Mouse (Mus musculus): Measurements from ENCODE around the gene 1700016D06Rik. TPM values are rescaled to one million over a fixed set of nuclear protein-coding genes. Genes with fewer than 3 reads are reported as not detected.

The 1700016D06Rik gene
- polyA plus RNA-seq (2016; fragmentation: Nextera tagmentation; extraction: Ambion mirVana) = 0.09 TPM in 1 of 2 replicates, not detected in the other

- Histone ChIP-seq H3K27me3 (ENCODE audit: low read depth, poor library complexity, severe bottlenecking) (peaks cover 23% of the 10 kb centered on the region), H3K27ac (replicated peaks) (no peak within 1 kb of the TSS), H3K4me1 (peaks cover 4% of the 10 kb centered on the region), H3K36me3 (no peaks in the 10 kb centered on the region), H3K4me3 (peak within 1 kb of the TSS; percentile 30), H3K9me3 (replicated peaks) (no peaks in the 10 kb centered on the region)
- no peak for DNase-seq (ENCODE audit: low spot score)
- WGBS = 80% methylated on average over 6 of the region's 6 CpGs
Measured at GRCm38 (mm10) chr8:11701033-11701362, at the start of gene 1700016D06Rik. Gene 1700016D06Rik, minus strand, starts transcription at chr8:11701063.

DNA sequence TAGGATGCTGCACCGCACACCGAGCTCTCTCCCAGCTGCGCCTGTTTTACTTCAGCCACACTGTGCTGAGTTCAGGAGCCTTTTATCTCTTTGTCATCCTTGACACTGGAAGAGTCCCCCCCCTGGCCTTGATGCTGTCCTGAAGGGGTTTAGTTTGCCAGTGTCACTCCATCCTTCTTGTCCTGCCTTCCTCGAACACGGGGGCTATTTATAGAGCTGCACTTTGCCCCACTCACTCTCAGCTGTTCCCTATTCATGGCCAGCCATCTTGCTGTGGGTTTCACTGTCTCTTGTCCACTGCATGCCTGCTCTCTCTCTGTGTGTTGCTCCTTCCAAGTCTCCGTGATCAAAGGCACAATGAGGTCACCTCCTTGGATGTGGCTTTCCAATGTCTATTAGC, 48.6 kb upstream of the 1700016D06Rik start:
- no peak for DNase-seq (ENCODE audit: low spot score)
- Histone ChIP-seq H3K4me3 (no peak overlapping the region), H3K36me3 (0 out of 2 replicates have a peak, but pooled peaks cover 3% of the 10 kb centered on the region), H3K9me3 (replicated peaks) (no peaks in the 10 kb centered on the region), H3K27me3 (ENCODE audit: low read depth, poor library complexity, severe bottlenecking) (no peaks in the 10 kb centered on the region), H3K4me1 (0 out of 2 replicates have a peak, but pooled peaks cover 2% of the 10 kb centered on the region), H3K27ac (replicated peaks) (no peak overlapping the region)
- 90% methylated on average over 6 of the region's 6 CpGs for WGBS

GRCm38 (mm10) chr8:11746850-11747600, 46.2 kb upstream of the 1700016D06Rik start:
- no peak overlapping the region for H3K4me3 ChIP-seq
- H3K9me3 ChIP-seq (replicated peaks) = no peaks in the 10 kb centered on the region
- H3K27me3 ChIP-seq (ENCODE audit: low read depth, poor library complexity, severe bottlenecking) = no peaks in the 10 kb centered on the region
- no peak overlapping the region for H3K27ac ChIP-seq (replicated peaks)
- no peak for DNase-seq (ENCODE audit: low spot score)
- 0 out of 2 replicates have a peak, but pooled peaks cover 7% of the 10 kb centered on the region for H3K36me3 ChIP-seq
- H3K4me1 ChIP-seq = 0 out of 2 replicates have a peak, but pooled peaks cover 2% of the 10 kb centered on the region
- WGBS = 86% methylated on average over 11 of the region's 11 CpGs

DNA sequence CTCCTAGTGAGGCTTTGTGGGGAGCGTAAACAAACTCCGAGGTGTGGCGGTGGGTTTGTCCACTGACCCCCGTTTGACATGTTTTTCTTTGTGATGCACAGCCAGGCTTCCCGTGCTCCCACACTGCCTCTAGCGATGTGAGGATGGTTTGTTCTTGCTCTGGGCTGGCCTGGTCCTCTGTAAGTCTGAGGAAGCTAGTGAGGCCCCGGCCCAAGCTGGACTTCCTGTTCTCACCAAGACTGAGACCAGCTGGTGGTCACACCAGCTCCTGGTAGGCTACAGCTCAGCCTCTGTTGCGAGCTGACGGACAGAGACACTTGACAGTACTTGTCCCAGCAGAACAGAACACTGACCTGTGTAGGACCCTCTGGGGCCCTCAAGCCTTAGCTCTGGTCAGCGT, 42.7 kb upstream of the 1700016D06Rik start:
- 86% methylated on average over 10 of the region's 10 CpGs for WGBS
- no peak for DNase-seq (ENCODE audit: low spot score)
- Histone ChIP-seq H3K27me3 (ENCODE audit: low read depth, poor library complexity, severe bottlenecking) (no peaks in the 10 kb centered on the region), H3K9me3 (replicated peaks) (no peaks in the 10 kb centered on the region), H3K4me3 (no peak overlapping the region), H3K27ac (replicated peaks) (no peak overlapping the region), H3K36me3 (peaks cover 40% of the 10 kb centered on the region), H3K4me1 (peaks cover 3% of the 10 kb centered on the region; the same call in 1 of the 2 replicates)

DNA sequence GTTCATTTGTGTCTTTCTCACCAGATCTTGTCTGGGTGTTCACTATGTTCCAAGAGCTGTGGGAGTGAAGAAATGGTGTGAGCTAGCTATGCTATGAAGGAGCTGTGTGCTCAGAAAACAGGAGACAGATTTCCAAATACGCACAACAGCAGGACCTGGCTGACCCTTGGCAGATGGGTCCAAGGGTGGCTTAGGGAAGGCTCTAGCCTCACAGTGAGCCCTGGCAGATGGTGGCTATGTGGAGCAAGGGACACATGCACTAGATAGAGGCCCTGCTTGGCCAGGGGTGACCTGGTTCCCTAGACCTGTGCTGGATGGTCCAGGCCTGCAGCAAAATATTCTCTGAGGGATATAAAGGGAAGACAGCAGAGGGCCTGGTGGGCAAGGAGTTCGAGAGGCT, 40.0 kb upstream of the 1700016D06Rik start:
- H3K27me3 ChIP-seq (ENCODE audit: low read depth, poor library complexity, severe bottlenecking) = no peaks in the 10 kb centered on the region
- DNase-seq (ENCODE audit: low spot score) = no peak
- H3K9me3 ChIP-seq (replicated peaks) = no peaks in the 10 kb centered on the region
- H3K4me3 ChIP-seq = no peak overlapping the region
- H3K27ac ChIP-seq (replicated peaks) = no peak overlapping the region
- H3K36me3 ChIP-seq = peaks cover 64% of the 10 kb centered on the region
- WGBS = 94% methylated on average over 2 of the region's 2 CpGs
- H3K4me1 ChIP-seq = peaks cover 4% of the 10 kb centered on the region; the same call in 1 of the 2 replicates

DNA sequence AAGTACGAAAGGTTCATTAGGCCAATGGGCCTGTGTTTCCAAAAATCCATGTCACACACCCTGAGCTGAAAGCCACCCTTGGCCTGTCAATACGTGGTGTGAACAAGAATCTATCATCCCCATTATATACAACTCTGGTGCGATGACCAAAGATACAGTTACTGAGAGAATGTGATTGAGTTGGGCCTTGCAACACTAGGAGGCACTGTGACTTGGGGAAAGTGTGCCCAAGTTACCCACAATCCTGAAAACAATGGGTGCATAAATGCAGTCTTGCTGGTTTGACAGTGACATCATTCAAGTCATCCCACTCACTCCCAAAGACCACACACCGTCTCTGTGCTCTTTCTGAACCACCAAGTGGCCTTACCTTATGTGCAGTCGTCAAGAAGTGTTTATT, 38.2 kb upstream of the 1700016D06Rik start:
- DNase-seq (ENCODE audit: low spot score) = no peak
- Histone ChIP-seq H3K27me3 (ENCODE audit: low read depth, poor library complexity, severe bottlenecking) (no peaks in the 10 kb centered on the region), H3K4me1 (peaks cover 8% of the 10 kb centered on the region; the same call in 1 of the 2 replicates), H3K4me3 (no peak overlapping the region), H3K27ac (replicated peaks) (no peak overlapping the region), H3K9me3 (replicated peaks) (no peaks in the 10 kb centered on the region), H3K36me3 (peaks cover 74% of the 10 kb centered on the region)
- WGBS = 88% methylated on average over 5 of the region's 5 CpGs

GRCm38 (mm10) chr8:11737096-11737495, 36.2 kb upstream of the 1700016D06Rik start:
- H3K36me3 ChIP-seq = peaks cover 81% of the 10 kb centered on the region
- H3K9me3 ChIP-seq (replicated peaks) = no peaks in the 10 kb centered on the region
- DNase-seq (ENCODE audit: low spot score) = no peak
- no peak overlapping the region for H3K27ac ChIP-seq (replicated peaks)
- H3K4me1 ChIP-seq = peaks cover 8% of the 10 kb centered on the region; the same call in 1 of the 2 replicates
- no peaks in the 10 kb centered on the region for H3K27me3 ChIP-seq (ENCODE audit: low read depth, poor library complexity, severe bottlenecking)
- no peak overlapping the region for H3K4me3 ChIP-seq
- WGBS = 92% methylated on average over 6 of the region's 6 CpGs

GRCm38 (mm10) chr8:11735672-11736235, 34.9 kb upstream of the 1700016D06Rik start:
- Histone ChIP-seq H3K4me1 (peaks cover 7% of the 10 kb centered on the region), H3K27me3 (ENCODE audit: low read depth, poor library complexity, severe bottlenecking) (no peaks in the 10 kb centered on the region), H3K36me3 (peaks cover 71% of the 10 kb centered on the region), H3K9me3 (replicated peaks) (no peaks in the 10 kb centered on the region), H3K4me3 (no peak overlapping the region), H3K27ac (replicated peaks) (no peak overlapping the region)
- 87% methylated on average over 15 of the region's 15 CpGs for WGBS
- DNase-seq (ENCODE audit: low spot score) = no peak

DNA sequence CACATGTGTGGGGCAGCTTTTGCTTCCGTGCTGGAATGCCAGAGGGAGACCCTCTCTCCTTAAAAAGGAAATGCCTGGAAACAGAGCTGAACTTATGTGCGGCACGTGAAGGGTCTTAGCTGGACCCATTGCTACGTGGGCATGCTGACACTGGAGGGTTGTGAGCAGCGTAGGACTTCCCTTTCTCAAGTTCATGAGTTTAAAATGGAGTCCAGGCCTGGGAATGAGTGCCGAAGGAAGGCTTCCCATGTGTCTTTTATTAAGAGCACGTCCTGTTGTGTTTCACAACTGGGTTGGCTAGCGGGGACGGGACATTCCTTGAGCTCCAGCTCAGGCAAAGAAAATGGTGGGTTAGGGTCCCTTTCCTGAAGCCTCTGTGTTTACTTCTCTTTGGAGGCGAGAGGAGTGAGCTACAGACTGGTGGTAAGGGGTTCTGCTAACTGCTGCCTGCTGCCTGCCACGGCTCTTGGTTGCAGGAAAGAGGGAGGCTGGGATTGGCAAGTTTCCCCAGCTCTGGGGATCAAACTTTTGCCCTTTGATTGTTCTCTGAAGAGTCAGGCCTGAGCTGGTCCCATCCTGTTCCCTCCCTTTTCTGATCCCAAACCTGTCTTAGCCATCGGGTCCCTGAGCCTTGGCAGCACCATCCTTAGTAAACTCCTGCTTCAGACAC, 29.5 kb upstream of the 1700016D06Rik start:
- WGBS = 75% methylated on average over 12 of the region's 12 CpGs
- Histone ChIP-seq H3K27ac (replicated peaks) (no peak overlapping the region; the same call in 1 of the 2 replicates), H3K27me3 (ENCODE audit: low read depth, poor library complexity, severe bottlenecking) (peaks cover 30% of the 10 kb centered on the region), H3K36me3 (peaks cover 21% of the 10 kb centered on the region), H3K4me3 (peak overlapping the region; percentile 1; the same call in 1 of the 2 replicates), H3K9me3 (replicated peaks) (no peaks in the 10 kb centered on the region), H3K4me1 (peaks cover 30% of the 10 kb centered on the region)
- DNase-seq (ENCODE audit: low spot score) = no peak

GRCm38 (mm10) chr8:11728482-11729295, 27.8 kb upstream of the 1700016D06Rik start:
- Histone ChIP-seq H3K4me1 (peaks cover 30% of the 10 kb centered on the region), H3K27ac (replicated peaks) (peak overlapping the region; percentile 98), H3K36me3 (peaks cover 6% of the 10 kb centered on the region), H3K4me3 (peak overlapping the region; percentile 84), H3K27me3 (ENCODE audit: low read depth, poor library complexity, severe bottlenecking) (peaks cover 45% of the 10 kb centered on the region), H3K9me3 (replicated peaks) (no peaks in the 10 kb centered on the region)
- under 1% methylated on average over 60 of the region's 61 CpGs for WGBS
- peak; percentile 73 for DNase-seq (ENCODE audit: low spot score)

DNA sequence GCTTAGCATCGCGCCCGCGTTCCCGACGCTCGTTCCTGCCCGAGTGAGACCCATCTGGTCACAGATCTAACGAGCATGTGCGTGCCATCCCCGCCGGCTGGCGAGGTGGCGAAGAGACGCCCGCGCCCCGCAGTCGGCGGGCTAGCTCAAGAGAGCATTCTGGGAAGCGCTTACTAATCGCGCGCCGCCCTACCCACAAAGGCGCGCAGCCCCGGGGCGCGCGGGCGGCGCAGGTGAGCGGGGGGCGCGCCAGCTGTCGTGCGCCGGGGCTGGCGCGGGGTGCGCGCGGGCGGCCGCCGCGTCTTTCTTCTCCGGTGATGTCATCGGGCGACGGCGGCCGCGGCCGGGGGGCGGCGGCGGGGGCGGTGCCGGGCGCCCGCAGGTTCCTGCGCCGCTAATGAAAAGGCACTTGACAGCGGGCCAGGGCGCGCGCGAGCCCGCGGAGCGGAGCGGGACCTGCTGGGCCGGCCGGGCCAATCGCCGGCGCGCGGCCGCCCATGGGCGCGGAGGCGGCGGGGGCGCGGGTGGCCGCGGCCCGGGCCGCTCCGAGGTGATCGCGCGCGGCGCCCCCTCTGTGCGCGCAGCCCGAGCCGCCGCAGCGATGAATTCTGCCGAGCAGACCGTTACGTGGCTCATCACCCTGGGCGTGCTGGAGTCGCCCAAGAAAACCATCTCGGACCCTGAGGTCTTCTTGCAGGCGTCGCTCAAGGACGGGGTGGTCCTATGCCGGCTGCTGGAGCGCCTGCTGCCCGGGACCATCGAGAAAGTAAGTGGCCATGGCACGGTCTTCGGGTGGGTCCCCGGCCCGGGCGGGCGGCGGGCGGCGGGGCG, 27.0 kb upstream of the 1700016D06Rik start, which contains the start of gene Arhgef7:
TSS of gene Arhgef7 (plus strand) at position 71 of the 831 bp plus-strand sequence.
- no peaks in the 10 kb centered on the region for H3K9me3 ChIP-seq (replicated peaks)
- 1% methylated on average over 127 of the region's 127 CpGs for WGBS
- peak within 1 kb of the TSS; percentile 84 for H3K4me3 ChIP-seq
- peaks cover 30% of the 10 kb centered on the region for H3K4me1 ChIP-seq
- peak within 1 kb of the TSS; percentile 98 for H3K27ac ChIP-seq (replicated peaks)
- H3K36me3 ChIP-seq = peaks cover 6% of the 10 kb centered on the region
- peaks cover 45% of the 10 kb centered on the region for H3K27me3 ChIP-seq (ENCODE audit: low read depth, poor library complexity, severe bottlenecking)
- peak; percentile 81 for DNase-seq (ENCODE audit: low spot score)
